Mouse (Mus musculus): ENCODE measurements around the gene Irx4.

DNA sequence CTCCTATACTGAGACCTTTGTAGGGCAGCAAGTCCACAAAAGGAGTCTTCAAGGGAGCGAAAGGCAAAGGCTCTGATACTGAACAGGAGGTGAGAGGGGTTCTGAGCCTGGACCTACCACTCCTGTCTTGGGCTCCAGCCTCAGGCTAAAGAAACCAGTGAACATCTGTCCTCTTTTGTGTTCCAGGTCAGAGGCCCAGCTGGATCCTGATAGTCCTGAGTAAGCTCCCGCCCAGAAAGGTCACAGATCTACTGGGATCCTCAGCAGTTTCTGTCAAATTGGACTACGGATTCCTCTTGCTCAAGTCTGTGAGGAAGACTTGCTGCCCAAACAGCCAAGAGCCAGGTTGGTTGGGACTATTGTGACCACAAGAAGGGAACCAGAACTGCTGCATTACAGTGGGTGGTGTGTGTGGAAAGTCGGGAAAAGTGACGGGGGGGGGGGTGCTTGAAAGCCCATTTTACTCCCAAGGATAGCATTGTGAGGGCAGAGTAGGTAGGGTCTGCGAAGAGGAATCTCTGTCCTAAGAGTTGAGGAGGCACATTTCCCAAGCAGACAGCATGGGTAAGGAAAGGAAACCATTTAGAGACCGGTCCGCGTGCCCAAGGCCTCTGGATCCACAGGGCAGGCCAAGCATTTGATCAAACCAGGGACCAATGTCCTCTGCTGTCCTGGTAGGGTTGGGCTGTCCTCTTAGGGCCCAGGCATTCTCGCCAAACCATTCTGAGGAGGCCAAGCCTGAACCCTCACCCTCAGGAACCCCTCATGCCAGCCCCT, 514 bp upstream of the Irx4 start:
- TF ChIP-seq POLR2A (IDR thresholded peaks at IDR 0.05; ENCODE audit: borderline replicate concordance, low read depth, low read length) (no peak), CTCF (IDR thresholded peaks at IDR 0.05; ENCODE audit: low read depth, low read length) (no peak)

All from bone marrow macrophage, adult 2 months (primary cell).